Mouse (Mus musculus): Measurements from ENCODE around the gene Dnah17. TPM values are rescaled to one million over a fixed set of nuclear protein-coding genes. Genes with fewer than 3 reads are reported as not detected.
A peak's percentile ranks its signal among the peaks of the same experiment; 100 is the strongest.

The Dnah17 gene
- polyA plus RNA-seq, 1 experiment from 2014 or later, result 0.26 TPM

DNA sequence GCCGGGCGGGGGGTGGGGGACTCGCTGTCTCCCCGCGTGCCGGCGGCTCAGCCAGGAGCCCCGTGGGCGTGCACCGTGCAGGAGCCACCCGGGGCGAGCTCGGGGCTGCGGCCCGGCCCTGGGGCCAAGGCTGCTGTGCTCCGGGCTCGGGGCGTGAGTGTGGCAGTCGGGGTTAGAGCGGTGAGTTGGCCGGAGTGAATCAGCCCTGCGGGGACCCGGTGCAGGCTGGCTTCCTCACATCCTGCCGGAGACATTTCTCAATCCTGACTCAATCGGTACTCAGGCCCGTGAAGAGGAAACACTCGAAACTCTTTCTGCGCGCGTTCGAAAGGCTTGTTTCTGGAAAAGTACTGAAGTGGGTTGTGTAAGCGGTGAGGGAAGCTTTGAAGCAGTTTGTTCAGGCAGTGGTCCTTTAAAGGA lies 143.4 kb downstream of the Dnah17 start:
- Histone ChIP-seq H3K4me3 (peak overlapping the region; percentile 100), H3K36me3 (no peaks in the 10 kb centered on the region), H3K27ac (replicated peaks) (peak overlapping the region; percentile 76), H3K4me2 (replicated peaks) (peak overlapping the region; percentile 87), H3K27me3 (no peaks in the 10 kb centered on the region), H3K9me3 (no peaks in the 10 kb centered on the region), H3K4me1 (peaks cover 50% of the 10 kb centered on the region), H3K9ac (replicated peaks) (peak overlapping the region; percentile 96)
- ATAC-seq (ENCODE audit: low FRiP score, low read depth), result peak; percentile 74
- WGBS, result under 1% methylated on average over 30 of the region's 32 CpGs

DNA sequence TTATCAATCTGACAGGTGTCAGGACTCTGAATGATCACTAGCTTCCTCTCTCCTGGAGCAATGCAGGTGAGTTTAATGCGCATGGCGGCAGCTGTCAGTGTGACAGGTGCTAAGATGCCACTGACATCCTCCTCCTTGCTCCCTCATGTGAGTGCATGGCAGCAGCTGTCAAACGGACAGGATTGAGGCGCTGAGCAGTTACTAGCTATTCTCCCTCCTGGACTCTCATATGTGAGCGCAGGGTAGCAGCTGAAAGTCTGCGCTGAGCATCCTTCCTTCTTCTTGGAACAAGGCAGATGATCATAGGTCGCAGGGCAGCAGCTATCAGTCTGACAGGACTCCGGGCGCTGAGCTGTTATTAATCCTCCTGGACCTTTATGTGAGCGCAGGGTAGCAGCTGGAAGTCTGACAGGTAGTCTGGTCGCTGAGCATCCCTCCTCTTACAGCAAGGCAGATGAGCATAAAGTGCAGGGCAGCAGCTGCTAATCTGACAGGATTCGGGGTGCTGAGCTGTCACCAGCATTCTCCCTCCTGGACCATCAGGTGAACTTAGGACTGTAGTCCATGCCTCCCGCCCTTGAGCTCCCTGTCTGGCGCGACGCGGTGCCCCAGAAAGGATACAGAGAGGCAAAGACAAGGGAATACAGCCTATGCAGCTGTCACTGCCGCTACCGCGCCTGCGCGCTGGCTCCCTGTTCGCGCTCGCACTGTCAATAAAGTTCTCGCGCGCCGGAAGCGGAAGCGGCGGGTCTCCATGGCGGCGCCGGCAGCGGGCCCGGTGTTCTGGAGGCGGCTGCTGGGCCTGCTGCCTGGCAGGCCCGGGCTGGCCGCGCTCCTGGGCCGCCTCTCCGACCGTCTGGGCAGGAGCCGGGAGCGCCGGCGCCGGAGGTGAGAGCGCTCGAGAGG lies 144.1 kb downstream of the Dnah17 start, which contains the start of gene Pgs1:
Gene Pgs1 (plus strand): TSS at position 167 of the 906 bp plus-strand sequence.
- WGBS, result 10% methylated on average over 38 of the region's 51 CpGs
- Histone ChIP-seq H3K36me3 (no peaks in the 10 kb centered on the region), H3K4me2 (replicated peaks) (peak within 1 kb of the TSS; percentile 87), H3K9me3 (no peaks in the 10 kb centered on the region), H3K9ac (replicated peaks) (peak within 1 kb of the TSS; percentile 96), H3K27ac (replicated peaks) (peak within 1 kb of the TSS; percentile 76), H3K4me1 (peaks cover 45% of the 10 kb centered on the region), H3K27me3 (no peaks in the 10 kb centered on the region), H3K4me3 (peak within 1 kb of the TSS; percentile 100)
- ATAC-seq (ENCODE audit: low FRiP score, low read depth), result peak; percentile 93

DNA sequence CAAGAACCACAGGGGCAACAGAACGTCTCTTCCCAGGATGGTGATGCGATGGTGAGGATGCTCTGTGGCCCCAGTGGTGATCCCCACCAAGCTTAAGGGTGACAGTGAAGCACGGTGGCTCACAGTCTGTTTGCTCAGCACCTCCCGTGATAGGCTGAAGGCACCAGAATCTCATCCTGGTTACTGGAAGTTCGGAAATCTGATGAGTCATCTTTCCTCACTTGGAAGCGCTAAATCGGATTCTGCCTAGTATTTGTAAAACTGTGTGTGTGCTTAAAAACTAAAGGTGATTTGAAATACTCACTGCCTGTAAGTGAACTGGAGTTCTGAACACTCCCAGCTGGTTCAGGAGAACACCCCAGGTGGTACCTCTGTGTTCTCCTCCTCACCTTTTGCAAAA lies 146.7 kb downstream of the Dnah17 start:
- no peak overlapping the region for H3K4me3 ChIP-seq
- H3K9ac ChIP-seq (replicated peaks), result no peak overlapping the region
- H3K9me3 ChIP-seq, result no peaks in the 10 kb centered on the region
- H3K27ac ChIP-seq (replicated peaks), result no peak overlapping the region
- peaks cover 4% of the 10 kb centered on the region; the same call in 1 of the 2 replicates for H3K27me3 ChIP-seq
- H3K4me2 ChIP-seq (replicated peaks), result no peak overlapping the region
- ATAC-seq (ENCODE audit: low FRiP score, low read depth), result no peak
- H3K4me1 ChIP-seq, result peaks cover 20% of the 10 kb centered on the region
- H3K36me3 ChIP-seq, result no peaks in the 10 kb centered on the region
- WGBS, result 74% methylated on average over 7 of the region's 7 CpGs

DNA sequence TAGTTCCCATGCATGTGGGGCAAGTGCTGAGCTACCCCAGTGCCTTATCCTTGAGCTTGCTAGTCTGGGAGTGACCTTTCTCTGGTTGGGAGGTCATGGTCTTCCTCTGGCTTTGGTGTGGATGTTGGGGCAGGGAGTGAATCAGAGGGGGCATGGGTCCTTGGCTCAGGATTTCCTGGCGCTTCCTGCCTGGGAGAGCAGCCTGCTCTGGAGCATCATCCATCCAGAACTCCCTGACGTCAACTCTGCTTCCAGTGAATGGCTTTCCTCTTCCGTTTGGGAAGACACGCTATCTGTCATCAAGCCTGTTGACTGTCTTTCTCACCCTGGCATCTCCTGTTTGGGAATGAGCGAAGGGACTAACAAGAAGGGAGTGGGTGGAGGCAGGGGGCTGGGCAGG lies 148.0 kb downstream of the Dnah17 start:
- H3K27ac ChIP-seq (replicated peaks), result no peak overlapping the region
- no peak for ATAC-seq (ENCODE audit: low FRiP score, low read depth)
- 81% methylated on average over 5 of the region's 5 CpGs for WGBS

DNA sequence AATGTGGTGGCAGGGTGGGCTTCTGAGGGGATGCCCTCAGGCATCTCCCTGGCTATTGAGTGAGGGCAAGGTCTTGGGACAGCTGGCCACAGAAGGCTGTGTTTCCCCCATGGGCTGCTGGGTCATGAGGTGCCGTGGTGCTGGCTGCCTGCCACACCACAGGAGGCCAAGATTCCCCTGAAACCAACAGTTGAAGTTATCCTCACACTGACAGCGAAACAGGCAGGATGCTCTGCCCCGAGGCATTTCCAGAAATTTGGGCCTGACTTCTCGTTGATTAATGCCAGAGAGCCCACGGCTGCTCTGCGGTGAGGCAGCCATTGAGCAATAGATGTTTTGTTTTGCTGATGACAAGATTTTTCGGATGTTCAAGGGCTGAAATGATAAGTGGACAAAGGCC lies 151.0 kb downstream of the Dnah17 start:
- Histone ChIP-seq H3K9ac (replicated peaks) (no peak overlapping the region), H3K36me3 (no peaks in the 10 kb centered on the region), H3K4me1 (peaks cover 24% of the 10 kb centered on the region), H3K9me3 (no peaks in the 10 kb centered on the region), H3K4me3 (no peak overlapping the region), H3K27me3 (peaks cover 9% of the 10 kb centered on the region; the same call in 1 of the 2 replicates), H3K27ac (replicated peaks) (no peak overlapping the region), H3K4me2 (replicated peaks) (no peak overlapping the region)
- ATAC-seq (ENCODE audit: low FRiP score, low read depth), result no peak
- 83% methylated on average over 7 of the region's 7 CpGs for WGBS

More for the DNA sequence above, 148.0 kb downstream of the Dnah17 start:
- Histone ChIP-seq H3K4me3 (no peak overlapping the region), H3K9ac (replicated peaks) (no peak overlapping the region), H3K27me3 (peaks cover 4% of the 10 kb centered on the region; the same call in 1 of the 2 replicates), H3K36me3 (no peaks in the 10 kb centered on the region), H3K4me1 (peaks cover 10% of the 10 kb centered on the region), H3K9me3 (no peaks in the 10 kb centered on the region), H3K4me2 (replicated peaks) (no peak overlapping the region)

DNA sequence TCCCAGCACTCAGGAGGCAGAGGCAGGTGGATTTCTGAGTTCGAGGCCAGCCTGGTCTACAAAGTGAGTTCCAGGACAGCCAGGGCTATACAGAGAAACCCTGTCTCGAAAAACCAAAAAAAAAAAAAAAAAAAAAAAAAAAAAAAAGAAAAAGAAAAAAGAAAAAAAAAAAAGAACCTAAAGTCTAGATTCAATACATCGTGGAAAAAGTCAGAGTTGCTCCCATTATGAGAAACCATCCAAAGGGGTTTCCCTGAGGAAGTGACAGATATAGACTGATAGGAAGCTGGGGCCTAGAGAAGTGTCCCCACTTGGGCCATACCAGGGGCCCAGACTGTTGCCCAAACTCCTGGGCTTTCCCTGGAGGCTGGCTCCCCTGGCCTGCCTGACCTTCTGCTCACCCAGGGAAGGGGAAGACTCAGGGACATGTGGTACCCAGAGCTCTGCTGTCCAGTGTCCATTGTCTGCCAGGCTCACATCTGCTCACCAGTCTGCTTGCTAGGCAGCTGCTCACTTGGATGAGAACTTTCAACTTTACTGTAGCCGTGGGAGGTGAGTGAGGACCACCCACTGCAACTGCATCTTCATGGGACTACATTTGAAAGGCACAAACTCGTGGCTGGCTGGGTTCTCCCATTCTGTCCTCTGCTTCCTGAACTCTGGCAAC lies 152.6 kb downstream of the Dnah17 start:
- H3K4me2 ChIP-seq (replicated peaks), result no peak overlapping the region
- H3K9me3 ChIP-seq, result no peaks in the 10 kb centered on the region
- H3K4me3 ChIP-seq, result no peak overlapping the region
- peaks cover 33% of the 10 kb centered on the region for H3K4me1 ChIP-seq
- no peaks in the 10 kb centered on the region for H3K36me3 ChIP-seq
- 63% methylated on average over 4 of the region's 5 CpGs for WGBS
- no peak for ATAC-seq (ENCODE audit: low FRiP score, low read depth)
- no peak overlapping the region for H3K27ac ChIP-seq (replicated peaks)
- H3K9ac ChIP-seq (replicated peaks), result no peak overlapping the region
- H3K27me3 ChIP-seq, result peaks cover 14% of the 10 kb centered on the region

DNA sequence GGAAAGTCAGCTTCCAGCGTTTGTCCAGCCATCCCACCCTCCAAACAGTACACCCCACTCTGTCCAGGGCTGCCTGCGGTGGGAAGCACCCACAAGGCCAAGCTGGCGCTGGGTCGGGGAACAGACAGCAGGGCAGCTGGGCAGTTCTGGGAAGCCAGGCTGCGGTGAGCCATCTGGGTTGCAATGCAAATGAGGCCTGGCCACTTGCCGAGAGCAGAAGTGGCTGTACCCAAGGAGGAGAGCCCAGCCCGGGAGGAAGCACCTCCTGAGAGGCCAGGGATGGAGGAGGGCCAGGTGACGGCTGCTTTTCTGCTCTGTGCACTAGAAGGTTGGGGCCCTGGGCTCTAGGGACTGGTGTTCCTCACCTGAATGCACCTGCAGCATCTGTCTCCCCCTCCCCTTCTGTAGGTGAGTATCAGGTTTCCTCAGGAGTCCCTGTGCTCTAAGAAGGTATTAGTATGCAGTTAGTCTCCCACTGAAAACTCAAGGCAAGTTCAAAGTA lies 154.3 kb downstream of the Dnah17 start:
- WGBS, result 0% methylated on average over 8 of the region's 8 CpGs
- no peaks in the 10 kb centered on the region for H3K36me3 ChIP-seq
- peaks cover 21% of the 10 kb centered on the region for H3K27me3 ChIP-seq
- H3K4me3 ChIP-seq, result no peak overlapping the region
- ATAC-seq (ENCODE audit: low FRiP score, low read depth), result peak; percentile 61
- H3K27ac ChIP-seq (replicated peaks), result peak overlapping the region; percentile 94
- peaks cover 33% of the 10 kb centered on the region for H3K4me1 ChIP-seq
- peak overlapping the region; percentile 32 for H3K4me2 ChIP-seq (replicated peaks)
- no peaks in the 10 kb centered on the region for H3K9me3 ChIP-seq
- H3K9ac ChIP-seq (replicated peaks), result peak overlapping the region; percentile 39; the same call in 1 of the 2 replicates

DNA sequence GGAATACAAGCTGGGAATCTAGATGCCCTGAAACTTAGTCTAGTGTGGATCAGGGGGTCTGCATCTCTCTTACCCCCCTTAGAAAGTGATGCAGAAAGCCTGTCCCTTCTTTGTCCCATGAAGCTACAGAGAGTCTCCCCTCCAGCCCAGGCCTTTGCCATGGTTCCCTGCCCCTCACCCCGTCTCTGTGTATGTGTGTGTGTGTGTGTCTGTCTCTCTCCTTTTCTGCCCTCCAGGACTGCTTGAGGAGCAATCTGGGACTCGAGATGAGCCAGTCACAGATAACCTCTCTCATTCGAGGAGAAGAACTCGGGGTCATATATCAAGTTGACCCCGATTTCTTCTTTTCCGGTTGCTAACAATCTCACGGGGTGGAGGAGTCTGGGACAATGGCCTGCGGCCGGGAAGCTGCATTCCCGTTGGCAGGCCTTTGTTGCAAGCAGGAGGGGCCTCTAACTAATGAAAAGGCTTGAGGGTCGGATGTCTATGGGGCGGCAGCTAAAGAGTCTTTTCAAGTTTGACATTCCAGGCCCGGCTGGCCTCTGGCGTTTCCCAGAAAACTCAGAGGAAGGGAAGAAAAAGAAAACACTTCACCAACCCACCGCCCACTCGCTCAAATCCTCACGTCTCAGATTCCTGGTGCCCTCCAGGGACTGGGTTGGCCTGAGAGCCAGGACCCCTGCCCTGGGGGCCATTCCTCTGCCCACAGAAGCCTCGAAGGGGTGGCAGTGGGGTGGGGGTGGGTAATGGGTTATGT lies 155.0 kb downstream of the Dnah17 start:
- no peaks in the 10 kb centered on the region for H3K9me3 ChIP-seq
- H3K4me2 ChIP-seq (replicated peaks), result peak overlapping the region; percentile 32
- H3K4me3 ChIP-seq, result no peak overlapping the region
- no peaks in the 10 kb centered on the region for H3K36me3 ChIP-seq
- ATAC-seq (ENCODE audit: low FRiP score, low read depth), result peak; percentile 72
- H3K27me3 ChIP-seq, result peaks cover 24% of the 10 kb centered on the region
- H3K27ac ChIP-seq (replicated peaks), result peak overlapping the region; percentile 94
- H3K4me1 ChIP-seq, result peaks cover 33% of the 10 kb centered on the region
- under 1% methylated on average over 18 of the region's 18 CpGs for WGBS
- no peak overlapping the region; the same call in 1 of the 2 replicates for H3K9ac ChIP-seq (replicated peaks)

DNA sequence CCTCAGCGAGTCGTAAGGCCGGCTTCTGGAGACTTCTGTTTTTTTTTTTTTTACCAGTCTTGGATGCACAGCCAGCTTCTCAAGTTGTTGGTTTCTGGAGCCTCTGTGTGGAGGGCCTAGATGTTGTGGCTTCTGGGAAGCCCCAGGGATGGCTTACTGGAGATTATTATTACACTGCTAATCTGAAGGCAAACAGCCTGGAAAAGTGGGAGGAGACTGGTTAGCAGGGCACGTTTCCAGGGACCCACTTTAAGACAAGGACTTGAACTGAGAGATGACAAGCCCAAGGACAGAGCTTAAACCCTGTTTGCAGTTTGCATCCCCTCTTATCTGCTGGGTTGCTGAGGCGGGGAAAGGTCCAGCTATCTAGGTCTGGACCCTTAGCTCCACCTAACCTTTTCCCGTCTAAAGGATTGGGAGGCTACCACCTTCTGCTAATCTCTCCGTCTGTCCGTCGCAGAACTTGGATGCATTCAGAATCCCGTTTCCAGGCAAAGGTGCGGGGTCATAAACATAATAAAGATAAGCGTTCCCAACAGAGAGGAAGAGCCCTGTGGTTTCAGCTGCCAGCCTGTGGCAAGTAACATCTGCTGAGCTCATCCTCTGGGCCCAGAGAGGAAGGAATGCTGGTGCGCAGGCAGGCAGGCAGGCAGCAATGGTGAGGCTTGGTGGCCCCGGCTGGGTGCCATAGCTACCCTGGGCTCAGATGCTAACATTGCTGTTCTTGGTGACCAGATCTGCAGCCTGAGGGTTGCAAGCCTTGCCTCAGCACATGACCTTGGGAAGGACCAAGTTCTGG lies 155.9 kb downstream of the Dnah17 start:
- Histone ChIP-seq H3K36me3 (no peaks in the 10 kb centered on the region), H3K4me1 (peaks cover 34% of the 10 kb centered on the region), H3K4me3 (no peak overlapping the region), H3K9me3 (no peaks in the 10 kb centered on the region), H3K27ac (replicated peaks) (peak overlapping the region; percentile 94), H3K9ac (replicated peaks) (no peak overlapping the region), H3K27me3 (peaks cover 28% of the 10 kb centered on the region), H3K4me2 (replicated peaks) (no peak overlapping the region)
- WGBS, result 11% methylated on average over 14 of the region's 14 CpGs
- no peak for ATAC-seq (ENCODE audit: low FRiP score, low read depth)

DNA sequence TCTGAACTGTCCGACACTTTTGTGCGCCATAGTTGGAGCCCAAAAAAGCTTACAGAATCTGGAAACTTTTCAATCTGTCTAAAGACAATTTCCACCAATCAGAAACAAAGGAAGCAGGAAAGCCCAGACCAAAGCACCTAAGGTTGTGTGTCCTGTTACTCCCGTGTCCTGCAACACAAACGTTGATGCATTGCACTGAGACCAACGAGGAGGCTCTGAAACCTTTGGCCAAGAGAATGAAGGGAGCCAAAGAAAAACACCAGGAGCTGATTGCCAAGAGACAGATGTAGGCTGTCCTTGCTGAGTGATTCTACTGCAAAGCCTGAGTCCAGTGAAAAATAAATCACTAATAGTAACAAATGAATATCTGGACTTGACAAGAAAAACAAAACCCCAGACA lies 156.9 kb downstream of the Dnah17 start:
- H3K27ac ChIP-seq (replicated peaks), result no peak overlapping the region
- no peak overlapping the region for H3K9ac ChIP-seq (replicated peaks)
- peaks cover 25% of the 10 kb centered on the region for H3K27me3 ChIP-seq
- no peak overlapping the region for H3K4me2 ChIP-seq (replicated peaks)
- 41% methylated on average over 5 of the region's 5 CpGs for WGBS
- no peaks in the 10 kb centered on the region for H3K36me3 ChIP-seq
- no peaks in the 10 kb centered on the region for H3K9me3 ChIP-seq
- ATAC-seq (ENCODE audit: low FRiP score, low read depth), result no peak
- peaks cover 35% of the 10 kb centered on the region for H3K4me1 ChIP-seq
- H3K4me3 ChIP-seq, result no peak overlapping the region
